Mouse (Mus musculus) liver, postnatal 0 days (tissue): Measurements from ENCODE around the gene S100pbp.

ENCODE experiments used
- CTCF ChIP-seq: sonication (generic); IDR thresholded peaks from 2 replicates; pipeline ENCODE4 v1.5.1; 2016; ENCODE audit warnings: antibody characterized with exemption, low read depth
- EP300 ChIP-seq: IDR thresholded peaks from 2 replicates; pipeline ENCODE4 v1.6.1; 2016; ENCODE audit warnings: antibody characterized with exemption, low read depth, mild to moderate bottlenecking

DNA sequence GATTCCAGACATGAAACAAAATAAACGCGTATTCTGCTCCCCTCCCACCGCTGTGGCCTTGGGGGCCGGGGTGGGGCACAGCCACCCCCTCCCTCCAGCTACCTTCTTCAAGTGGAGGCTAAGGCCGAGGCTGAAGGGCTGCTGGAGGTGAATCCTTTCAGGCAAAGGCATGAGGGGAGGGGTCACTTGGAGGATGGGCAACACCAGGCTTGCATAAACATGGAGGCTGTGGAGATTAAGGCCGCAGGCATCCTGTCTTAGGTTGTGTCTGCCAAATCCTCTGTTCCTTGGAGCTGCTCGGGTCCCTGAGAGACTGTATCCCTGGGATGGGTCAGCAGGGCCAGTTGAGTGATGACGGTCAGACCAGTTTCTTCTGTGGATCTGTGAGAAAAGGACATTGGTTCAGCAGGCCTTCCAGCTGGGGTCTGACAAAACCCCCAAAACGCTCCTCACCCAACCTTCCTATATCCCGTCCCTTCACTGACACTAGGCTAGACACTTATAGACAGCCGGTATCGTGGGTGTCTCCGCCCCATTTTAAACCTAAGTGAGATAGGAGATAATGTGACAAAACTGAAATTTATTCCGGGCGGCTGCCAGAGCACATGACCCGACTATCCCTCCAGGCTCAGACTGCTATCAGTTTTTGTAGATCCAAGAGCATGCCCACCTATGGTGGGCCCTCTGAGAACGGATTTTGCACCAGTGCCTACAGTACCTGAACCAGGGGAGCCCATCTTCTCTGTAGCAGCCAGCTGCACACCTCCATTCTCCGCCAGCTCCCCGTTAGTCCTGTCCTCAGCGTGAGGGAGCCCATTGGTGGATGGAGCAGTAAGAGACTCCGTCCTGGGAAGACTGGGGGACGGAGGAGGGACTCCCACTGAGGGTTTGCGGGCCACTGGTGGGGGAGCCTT is 31.8 kb upstream of the S100pbp start:
- TF ChIP-seq CTCF (no peak), EP300 (no peak)
